Mouse (Mus musculus) hindbrain, postnatal 0 days (tissue): ENCODE data around the gene Ppa1. TPM values are rescaled to one million over a fixed set of nuclear protein-coding genes. Genes with fewer than 3 reads are reported as not detected.

Experiments used
- ATAC-seq: fragments of 200-750 bp; cut with Nextera tagmentation; 2 replicates; pipeline ENCODE4 v1.8.0; 2017; ENCODE audit warnings: mild to moderate bottlenecking, moderate TSS enrichment, moderate library complexity
- DNase-seq: peaks from one replicate; pipeline ENCODE4 v3.0.0-alpha.2; 2015; ENCODE audit warnings: low spot score
- H3K27ac ChIP-seq: fragments of 300-500 bp; sonication (generic); 2 replicates; pipeline ENCODE4 v1.5.1; 2014; ENCODE audit warnings: mild to moderate bottlenecking
- H3K27me3 ChIP-seq: fragments of 300-500 bp; sonication (generic); 2 replicates; pipeline ENCODE4 v1.6.1; 2014; ENCODE audit warnings: low read length, mixed read lengths; ENCODE audit not compliant: insufficient read depth
- H3K36me3 ChIP-seq: fragments of 300-500 bp; sonication (generic); 2 replicates; pipeline ENCODE4 v1.6.1; 2014; ENCODE audit warnings: low read length, mixed read lengths; ENCODE audit not compliant: insufficient read depth
- H3K4me1 ChIP-seq: fragments of 300-500 bp; sonication (generic); 2 replicates; pipeline ENCODE4 v1.6.1; 2014; ENCODE audit warnings: antibody characterized with exemption, low read length, mixed read lengths; ENCODE audit not compliant: insufficient read depth
- H3K4me2 ChIP-seq: fragments of 300-500 bp; sonication (generic); 2 replicates; pipeline ENCODE4 v1.6.1; 2014; ENCODE audit warnings: low read depth, mild to moderate bottlenecking, low read length, moderate library complexity, mixed read lengths
- H3K4me3 ChIP-seq: fragments of 300-500 bp; sonication (generic); 2 replicates; pipeline ENCODE4 v1.5.1; 2014; ENCODE audit warnings: low read length
- H3K9ac ChIP-seq: fragments of 300-500 bp; sonication (generic); replicated peaks from 2 replicates; pipeline ENCODE4 v1.6.1; 2014; ENCODE audit warnings: mild to moderate bottlenecking, low read length, moderate library complexity, mixed read lengths
- H3K9me3 ChIP-seq: fragments of 300-500 bp; sonication (generic); 2 replicates; pipeline ENCODE4 v1.6.1; 2016; ENCODE audit warnings: low read length, mixed read lengths
- CTCF ChIP-seq: IDR thresholded peaks from 2 replicates; pipeline ENCODE4 v1.5.1; 2016; ENCODE audit warnings: antibody characterized with exemption, control low read depth, low read depth
- WGBS: fragments of 180-500 bp; shearing (Covaris S2); extraction: QIAGEN DNeasy Blood & Tissue Kit; methylation state at CpG from one replicate; pipeline ENCODE4 v1.1.7; 2014; 5-methylcytosine and 5-hydroxymethylcytosine counted together
- polyA plus RNA-seq: library from polyadenylated mRNA; unstranded; fragments of >200 nt; fragmentation: Nextera tagmentation; extraction: Ambion mirVana; gene quantifications from 2 replicates; pipeline ENCODE4 v1.2.1, GENCODE M21; 2015
- total RNA-seq: library from RNA; depleted of rRNA; stranded (reverse); fragments of >200 nt; gene quantifications from 2 replicates; pipeline ENCODE4 v1.2.3, GENCODE M21; 2014

The Ppa1 gene
- total and polyA plus RNA-seq, 2 experiments from 2014 or later = 66.9 to 186 TPM

DNA sequence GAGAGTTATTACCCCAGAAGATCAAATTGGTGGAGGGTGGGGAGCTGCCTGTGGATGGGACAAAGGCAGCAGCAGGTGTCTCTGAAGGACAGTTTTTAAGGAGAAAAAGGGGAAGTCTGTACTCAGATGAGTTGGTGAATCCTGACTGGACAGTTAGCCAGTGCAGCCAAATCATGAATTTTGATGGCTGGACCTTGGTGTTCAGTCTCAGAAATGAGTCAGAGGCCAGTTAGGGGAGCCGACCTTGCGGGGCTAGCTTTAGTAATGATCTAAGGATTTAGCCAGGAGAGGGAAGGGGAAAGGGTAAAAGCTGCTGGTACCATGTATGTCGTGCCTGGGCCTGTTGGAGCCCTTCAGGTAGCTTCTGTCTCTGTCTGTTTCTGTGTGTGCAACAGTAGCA lies 65.2 kb downstream of the Ppa1 start:
- peaks cover 9% of the 10 kb centered on the region; the same call in 1 of the 2 replicates for H3K4me1 ChIP-seq
- no peak for TF ChIP-seq CTCF
- no peaks in the 10 kb centered on the region for H3K9me3 ChIP-seq
- DNase-seq (no peak), ATAC-seq (no peak)
- no peaks in the 10 kb centered on the region for H3K27me3 ChIP-seq
- H3K9ac ChIP-seq = no peak overlapping the region
- 70% methylated on average over 3 of the region's 3 CpGs for WGBS
- H3K36me3 ChIP-seq = no peaks in the 10 kb centered on the region
- no peak overlapping the region for H3K4me2 ChIP-seq
- no peak overlapping the region for H3K4me3 ChIP-seq
- no peak overlapping the region for H3K27ac ChIP-seq

DNA sequence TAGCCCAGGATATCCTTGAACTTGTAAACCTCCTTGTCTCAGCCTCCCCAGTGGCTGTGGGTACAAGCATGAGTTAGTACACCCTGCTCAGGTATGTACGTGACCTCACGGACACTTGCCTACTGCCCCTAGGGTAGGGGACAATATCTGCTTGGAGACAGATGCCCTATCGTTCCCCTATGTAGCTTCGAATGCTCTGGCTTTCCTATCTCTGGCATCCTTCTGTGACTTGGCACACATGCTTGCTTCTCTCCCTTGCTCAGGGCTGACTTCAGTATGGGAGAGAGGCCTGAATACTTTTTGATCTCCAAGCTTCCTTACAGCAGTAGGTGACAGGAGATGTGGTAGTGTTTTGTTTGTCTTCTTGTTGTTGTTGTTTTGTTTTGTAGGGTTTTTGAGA lies 65.8 kb downstream of the Ppa1 start:
- Histone ChIP-seq H3K9me3 (no peaks in the 10 kb centered on the region), H3K4me1 (peaks cover 9% of the 10 kb centered on the region; the same call in 1 of the 2 replicates), H3K36me3 (no peaks in the 10 kb centered on the region), H3K4me3 (no peak overlapping the region), H3K27ac (no peak overlapping the region), H3K9ac (no peak overlapping the region; the same call in 1 of the 2 replicates), H3K4me2 (no peak overlapping the region), H3K27me3 (no peaks in the 10 kb centered on the region)
- ATAC-seq = no peak
- TF ChIP-seq CTCF = no peak
- 89% methylated on average over 4 of the region's 4 CpGs for WGBS
- DNase-seq = no peak

GRCm38 (mm10) chr10:61714771-61715461 lies 66.6 kb downstream of the Ppa1 start, which contains the start of gene Aifm2:
Gene Aifm2 (plus strand): TSS chr10:61715263.
- Histone ChIP-seq H3K36me3 (no peaks in the 10 kb centered on the region), H3K27me3 (no peaks in the 10 kb centered on the region), H3K4me3 (peak within 1 kb of the TSS; percentile 53), H3K9me3 (no peaks in the 10 kb centered on the region), H3K4me2 (peak within 1 kb of the TSS; percentile 92), H3K9ac (peak within 1 kb of the TSS; percentile 55), H3K27ac (no peak within 1 kb of the TSS), H3K4me1 (peaks cover 9% of the 10 kb centered on the region; the same call in 1 of the 2 replicates)
- TF ChIP-seq CTCF = no peak
- DNase-seq = peak; percentile 60
- WGBS = 13% methylated on average over 29 of the region's 36 CpGs
- ATAC-seq = peak; percentile 85

DNA sequence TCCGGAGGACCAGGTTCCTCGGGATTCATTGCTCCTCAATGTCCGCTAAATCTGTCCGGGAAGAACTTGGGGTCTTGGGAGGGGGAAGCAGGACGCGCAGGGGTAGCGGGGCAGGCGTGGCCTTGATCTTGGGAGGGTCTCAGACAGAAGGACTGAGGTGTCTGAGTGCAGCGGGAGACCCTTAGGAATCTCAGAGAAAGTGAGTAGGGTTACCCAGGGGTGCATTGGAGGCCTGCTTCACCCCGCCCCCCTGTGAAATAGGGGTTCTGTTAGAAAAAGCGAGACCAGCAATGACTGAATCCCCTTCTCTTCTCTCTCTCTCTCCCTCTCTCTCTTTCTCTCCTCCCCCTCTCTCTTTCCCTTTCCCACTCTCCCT lies 67.1 kb downstream of the Ppa1 start:
- TF ChIP-seq CTCF = no peak
- Histone ChIP-seq H3K4me2 (peak overlapping the region; percentile 92), H3K27me3 (no peaks in the 10 kb centered on the region), H3K27ac (no peak overlapping the region), H3K9ac (peak overlapping the region; percentile 55), H3K4me3 (peak overlapping the region; percentile 53), H3K4me1 (peaks cover 9% of the 10 kb centered on the region; the same call in 1 of the 2 replicates), H3K36me3 (no peaks in the 10 kb centered on the region), H3K9me3 (no peaks in the 10 kb centered on the region)
- under 1% methylated on average over 10 of the region's 11 CpGs for WGBS
- ATAC-seq (peak; percentile 55), DNase-seq (no peak)

GRCm38 (mm10) chr10:61715996-61716864 lies 67.9 kb downstream of the Ppa1 start:
- H3K36me3 ChIP-seq = no peaks in the 10 kb centered on the region
- WGBS = 77% methylated on average over 7 of the region's 7 CpGs
- H3K4me2 ChIP-seq = peak overlapping the region; percentile 92
- no peak overlapping the region for H3K27ac ChIP-seq
- ATAC-seq (no peak; the same call in 1 of the 2 replicates), DNase-seq (no peak)
- peak overlapping the region; percentile 53 for H3K4me3 ChIP-seq
- no peak for TF ChIP-seq CTCF
- H3K27me3 ChIP-seq = no peaks in the 10 kb centered on the region
- H3K9me3 ChIP-seq = no peaks in the 10 kb centered on the region
- H3K4me1 ChIP-seq = peaks cover 9% of the 10 kb centered on the region; the same call in 1 of the 2 replicates
- no peak overlapping the region for H3K9ac ChIP-seq

DNA sequence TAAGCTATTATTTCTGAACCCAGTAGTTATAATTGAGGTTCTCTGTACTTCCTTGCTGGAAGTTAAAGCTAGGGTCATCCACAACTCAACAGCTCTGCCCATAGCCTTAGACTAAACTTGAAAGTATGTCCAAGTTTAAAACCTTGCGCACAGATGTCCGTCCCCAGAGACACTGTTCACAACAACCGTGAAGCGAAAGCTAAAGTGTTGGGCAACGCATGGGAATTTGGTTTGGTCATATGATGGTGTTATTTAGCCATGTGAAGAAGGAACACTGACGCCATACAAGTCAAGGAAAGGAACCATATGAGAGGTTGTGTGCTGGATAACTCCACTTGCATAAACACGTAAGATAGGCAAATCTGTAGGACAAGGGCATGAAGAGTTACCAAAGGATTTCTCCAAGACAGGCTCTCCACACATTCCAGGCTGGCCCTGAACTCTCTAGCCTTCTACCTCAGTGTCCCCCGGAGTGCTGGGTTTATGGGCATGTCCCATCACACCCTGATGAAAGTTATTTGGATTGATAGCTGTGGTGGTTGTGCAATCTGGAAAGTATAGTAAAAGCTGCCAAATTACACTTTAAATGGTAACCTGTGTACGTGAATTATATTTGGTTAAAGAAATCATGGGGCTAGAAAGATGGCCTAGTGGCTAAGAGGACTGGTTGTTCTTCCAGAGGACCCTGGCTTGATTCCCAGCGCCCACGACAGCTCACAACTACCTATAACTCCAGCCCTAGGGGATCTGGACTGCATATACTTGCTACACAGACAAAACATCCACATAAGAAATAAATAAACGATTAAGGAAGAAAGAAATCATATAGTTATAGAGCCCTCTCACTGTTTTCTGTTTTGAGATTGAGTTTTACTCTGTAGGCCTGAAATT lies 69.3 kb downstream of the Ppa1 start:
- H3K4me1 ChIP-seq = peaks cover 9% of the 10 kb centered on the region; the same call in 1 of the 2 replicates
- no peak overlapping the region for H3K9ac ChIP-seq
- no peak for ATAC-seq
- TF ChIP-seq CTCF = no peak
- no peak overlapping the region for H3K4me2 ChIP-seq
- WGBS = 93% methylated on average over 12 of the region's 12 CpGs
- H3K9me3 ChIP-seq = no peaks in the 10 kb centered on the region
- H3K36me3 ChIP-seq = no peaks in the 10 kb centered on the region
- no peaks in the 10 kb centered on the region for H3K27me3 ChIP-seq
- no peak overlapping the region for H3K4me3 ChIP-seq
- H3K27ac ChIP-seq = no peak overlapping the region
- no peak for DNase-seq
